Mouse (Mus musculus) C2C12 (cell line): Measurements from ENCODE around the gene Pigl.

Experiments used
- CTCF ChIP-seq: IDR thresholded peaks from one replicate; pipeline ENCODE4 v1.5.1; 2011; ENCODE audit not compliant: control insufficient read depth, insufficient read depth, insufficient read length
- MAX ChIP-seq: IDR thresholded peaks from one replicate; pipeline ENCODE4 v1.6.1; 2011; ENCODE audit warnings: mild to moderate bottlenecking, control low read depth
- MYOD1 ChIP-seq: IDR thresholded peaks from one replicate; pipeline ENCODE4 v1.6.1; 2011; ENCODE audit warnings: low read depth; ENCODE audit not compliant: control insufficient read depth, insufficient read length
- MYOG ChIP-seq: IDR thresholded peaks from one replicate; pipeline ENCODE4 v1.6.1; 2011; ENCODE audit not compliant: control insufficient read depth, insufficient read length; ENCODE audit errors: extremely low read depth
- USF1 ChIP-seq: IDR thresholded peaks from one replicate; pipeline ENCODE4 v1.6.1; 2011; ENCODE audit warnings: low read depth, mild to moderate bottlenecking, control low read depth, moderate library complexity

- TF ChIP-seq CTCF (no peak), MYOD1 (no peak), USF1 (no peak), MYOG (no peak), MAX (no peak)
Observed at GRCm38 (mm10) chr11:62553633-62554032, 95.4 kb downstream of the Pigl start.
